Mouse (Mus musculus): Measurements from ENCODE around the gene Pxk. TPM values are rescaled to one million over a fixed set of nuclear protein-coding genes. Genes with fewer than 3 reads are reported as not detected.

The Pxk gene
- polyA plus RNA-seq, 1 experiment from 2014 or later = 78.5 TPM

GRCm38 (mm10) chr14:8208876-8209275 lies 110.9 kb downstream of the Pxk start:
- Histone ChIP-seq H3K9ac (replicated peaks) (no peak overlapping the region), H3K27ac (replicated peaks) (no peak overlapping the region)
- no peak for ATAC-seq (ENCODE audit: low FRiP score)

GRCm38 (mm10) chr14:8209896-8210295 lies 111.9 kb downstream of the Pxk start:
- Histone ChIP-seq H3K27me3 (replicated peaks) (no peaks in the 10 kb centered on the region), H3K9me3 (replicated peaks) (no peaks in the 10 kb centered on the region), H3K27ac (replicated peaks) (no peak overlapping the region)

More at GRCm38 (mm10) chr14:8208876-8209275, 110.9 kb downstream of the Pxk start:
- Histone ChIP-seq H3K4me2 (no peak overlapping the region), H3K9me3 (replicated peaks) (no peaks in the 10 kb centered on the region), H3K4me1 (0 out of 2 replicates have a peak, but pooled peaks cover 3% of the 10 kb centered on the region), H3K27me3 (replicated peaks) (no peaks in the 10 kb centered on the region), H3K36me3 (no peaks in the 10 kb centered on the region), H3K4me3 (replicated peaks) (no peak overlapping the region)
- WGBS = 50% methylated on average over 3 of the region's 3 CpGs

GRCm38 (mm10) chr14:8212996-8213395 lies 115.0 kb downstream of the Pxk start:
- Histone ChIP-seq H3K4me3 (replicated peaks) (no peak overlapping the region), H3K4me2 (no peak overlapping the region), H3K9me3 (replicated peaks) (no peaks in the 10 kb centered on the region), H3K27me3 (replicated peaks) (no peaks in the 10 kb centered on the region), H3K9ac (replicated peaks) (no peak overlapping the region), H3K4me1 (peaks cover 24% of the 10 kb centered on the region), H3K36me3 (no peaks in the 10 kb centered on the region), H3K27ac (replicated peaks) (no peak overlapping the region)
- ATAC-seq (ENCODE audit: low FRiP score) = no peak
- 76% methylated on average over 2 of the region's 2 CpGs for WGBS

More at GRCm38 (mm10) chr14:8209896-8210295, 111.9 kb downstream of the Pxk start:
- Histone ChIP-seq H3K4me1 (peaks cover 8% of the 10 kb centered on the region), H3K4me2 (no peak overlapping the region), H3K36me3 (no peaks in the 10 kb centered on the region), H3K4me3 (replicated peaks) (no peak overlapping the region), H3K9ac (replicated peaks) (no peak overlapping the region)
- 79% methylated on average over 2 of the region's 2 CpGs for WGBS
- ATAC-seq (ENCODE audit: low FRiP score) = no peak

- WGBS = under 1% methylated on average over 39 of the region's 49 CpGs
- ATAC-seq (ENCODE audit: low FRiP score) = peak; percentile 97
Measured at GRCm38 (mm10) chr14:8213803-8214224, 115.8 kb downstream of the Pxk start, which contains the start of gene Kctd6. Kctd6 (plus strand) TSS chr14:8214140.

More at GRCm38 (mm10) chr14:8213803-8214224, 115.8 kb downstream of the Pxk start, which contains the start of gene Kctd6:
- Histone ChIP-seq H3K27ac (replicated peaks) (peak within 1 kb of the TSS; percentile 95), H3K4me1 (peaks cover 32% of the 10 kb centered on the region), H3K27me3 (replicated peaks) (no peaks in the 10 kb centered on the region), H3K4me3 (replicated peaks) (peak within 1 kb of the TSS; percentile 69), H3K9ac (replicated peaks) (peak within 1 kb of the TSS; percentile 83), H3K36me3 (no peaks in the 10 kb centered on the region), H3K9me3 (replicated peaks) (no peaks in the 10 kb centered on the region), H3K4me2 (peak within 1 kb of the TSS; percentile 85)

Other genes with a start within 250 kb of the Pxk start
- 0.28 TPM in 1 of 2 replicates, not detected in the other for gene Gm45521, start 140.9 kb upstream of the Pxk start, polyA plus RNA-seq (2015; fragmentation: Nextera tagmentation; extraction: Ambion mirVana)
- 0.08 and 1.6 TPM in 2 replicates for gene Dnase1l3, start 103.6 kb upstream of the Pxk start, polyA plus RNA-seq (2015; fragmentation: Nextera tagmentation; extraction: Ambion mirVana)
- gene Abhd6, start 95.3 kb upstream of the Pxk start, polyA plus RNA-seq (2015; fragmentation: Nextera tagmentation; extraction: Ambion mirVana) = 39.4 and 40.1 TPM in 2 replicates
- gene Rpp14, start 17.8 kb upstream of the Pxk start, polyA plus RNA-seq (2015; fragmentation: Nextera tagmentation; extraction: Ambion mirVana) = 43.1 and 57.9 TPM in 2 replicates
- 296 and 297 TPM in 2 replicates for gene Pdhb, start 74.8 kb downstream of the Pxk start, polyA plus RNA-seq (2015; fragmentation: Nextera tagmentation; extraction: Ambion mirVana)
- 15.1 and 22.5 TPM in 2 replicates for gene Kctd6, start 115.9 kb downstream of the Pxk start, polyA plus RNA-seq (2015; fragmentation: Nextera tagmentation; extraction: Ambion mirVana)
- 0.22 TPM in 1 of 2 replicates, not detected in the other for gene Acox2, start 161.1 kb downstream of the Pxk start, polyA plus RNA-seq (2015; fragmentation: Nextera tagmentation; extraction: Ambion mirVana)
- 0.44 and 0.87 TPM in 2 replicates for gene Fam107a, start 219.8 kb downstream of the Pxk start, polyA plus RNA-seq (2015; fragmentation: Nextera tagmentation; extraction: Ambion mirVana)